Comparison of ENCODE assay signal across 8 mouse cellular contexts in the genomic region with DNA sequence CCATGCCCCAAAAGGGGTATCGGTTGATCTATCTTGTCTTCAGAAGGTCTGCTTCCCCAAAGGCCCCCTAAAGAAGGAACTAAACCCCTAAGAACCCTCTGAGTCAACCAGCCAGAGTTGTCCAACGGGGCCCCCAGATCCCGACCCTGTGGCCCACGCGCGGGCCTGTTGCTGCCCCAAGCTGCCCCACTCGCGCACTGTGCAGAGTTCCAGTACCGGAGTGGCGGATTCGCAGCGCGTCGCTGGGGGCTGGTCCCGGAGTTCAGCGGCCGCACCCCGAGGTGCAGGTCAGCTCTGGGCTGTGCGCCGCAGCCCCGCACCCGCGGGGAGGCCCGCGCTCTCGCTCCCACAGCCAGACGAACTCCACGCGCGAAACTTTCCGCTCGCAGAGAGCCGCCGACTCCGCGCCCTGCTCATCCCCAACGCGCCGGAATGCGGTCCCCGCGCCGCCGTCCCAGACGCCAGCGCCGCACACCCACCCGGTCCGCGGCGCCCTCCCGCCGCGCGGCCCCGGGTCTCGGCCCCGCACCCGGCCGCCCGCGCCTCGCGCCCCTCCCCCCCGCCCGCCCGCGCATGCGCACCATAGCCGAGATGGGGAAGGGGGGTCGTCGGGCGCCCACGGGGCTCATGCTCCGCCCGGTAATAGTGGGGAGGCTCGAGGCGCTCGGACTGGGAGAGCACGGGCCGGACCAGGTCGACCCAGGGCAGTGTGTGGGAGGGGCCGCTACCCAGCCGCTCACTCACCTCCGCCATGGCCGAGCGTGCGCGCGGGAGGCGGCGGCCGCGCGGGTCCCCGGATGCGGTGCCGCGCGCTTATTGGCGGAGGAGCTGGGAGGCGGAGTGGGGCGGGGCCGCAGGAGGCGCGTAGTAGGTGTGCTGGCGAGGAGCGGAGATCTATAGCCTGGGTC. TPM values are rescaled to one million over a fixed set of nuclear protein-coding genes. Genes with fewer than 3 reads are reported as not detected.
DNase-seq lines count a peak whose midpoint lies in the region; ATAC-seq and TF ChIP-seq lines count a peak whose summit lies in the region.

A gene (minus strand): TSS at position 870 of the 908 bp plus-strand sequence.

- H3K27ac ChIP-seq in hindbrain, embryonic 13.5 days, result peak within 1 kb of the TSS; percentile 71

- TF ChIP-seq CTCF in Patski (IDR thresholded peaks at IDR 0.05), result no peak

- in situ Hi-C loops in Patski (cut with MboI; ENCODE audit: low pct_unique_long_range_greater_than_20kb), result no loop called here

- POLR2A ChIA-PET in Patski (lab: Charles Lee), result no interaction called here

- CTCF ChIA-PET in Patski (lab: Charles Lee), result no interaction called here

- ATAC-seq in Patski, result peak; percentile 76
- ATAC-seq in hindbrain, embryonic 13.5 days (ENCODE audit: low FRiP score), result peak; percentile 89

- peaks cover 31% of the 10 kb centered on the region for H3K4me1 ChIP-seq in hindbrain, embryonic 13.5 days (replicated peaks)

- peaks cover 11% of the 10 kb centered on the region for H3K36me3 ChIP-seq in hindbrain, embryonic 13.5 days

- WGBS in hindbrain, embryonic 13.5 days, result under 1% methylated on average over 103 of the region's 108 CpGs

- H3K4me2 ChIP-seq in hindbrain, embryonic 13.5 days, result peak within 1 kb of the TSS; percentile 78

- peak within 1 kb of the TSS; percentile 89 for H3K4me3 ChIP-seq in hindbrain, embryonic 13.5 days

- no peak for DNase-seq in Patski (ENCODE audit: low read depth, low spot score)
- DNase-seq in cerebellum, adult 9-11 months, result peak; percentile 90
- DNase-seq in frontal cortex, postnatal 25 days (ENCODE audit: low spot score in 2 of 2), result peak; percentile 56 to 74
- peak; percentile 67 for DNase-seq in left cerebral cortex, adult 11 months (ENCODE audit: low spot score)
- DNase-seq in lung, postnatal 36 days, result peak; percentile 77
- peak; percentile 86 for DNase-seq in retina, postnatal 1 day
- DNase-seq in thymus, postnatal 4 days, result peak; percentile 91

- H3K9me3 ChIP-seq in hindbrain, embryonic 13.5 days, result no peaks in the 10 kb centered on the region

- H3K9ac ChIP-seq in hindbrain, embryonic 13.5 days, result peak within 1 kb of the TSS; percentile 90

- no peaks in the 10 kb centered on the region for H3K27me3 ChIP-seq in Patski
- no peaks in the 10 kb centered on the region for H3K27me3 ChIP-seq in hindbrain, embryonic 13.5 days

RNA-seq across cellular contexts. Expression of the gene that starts here (rescaled TPM):
- 38.6 TPM for polyA plus RNA-seq in Patski (2021)
- polyA plus RNA-seq in hindbrain, embryonic 13.5 days (2015; fragmentation: Nextera tagmentation; extraction: Ambion mirVana), result 52.4 and 57.1 TPM in 2 replicates
